Mouse (Mus musculus) thymus, postnatal 25 days (tissue): ENCODE measurements around the gene Catsperz.

Experiments
- DNase-seq: peaks from one replicate; pipeline ENCODE4 v3.0.0; 2022

Gene Catsperz

GRCm38 (mm10) chr19:6925307-6925573, at the start of gene Catsperz:
Gene Catsperz, minus strand, starts transcription at chr19:6925380.
- no peak for DNase-seq

GRCm38 (mm10) chr19:6974211-6975205, 49.3 kb upstream of the Catsperz start, which contains the start of gene Ppp1r14b:
Gene Ppp1r14b, plus strand, starts transcription at chr19:6974968.
- DNase-seq, result peak; percentile 84

GRCm38 (mm10) chr19:6973581-6974190, 48.5 kb upstream of the Catsperz start:
- DNase-seq, result no peak

- DNase-seq, result no peak
These were observed 47.2 kb upstream of the Catsperz start for GRCm38 (mm10) chr19:6972247-6972917.

- DNase-seq, result no peak
These were observed 46.5 kb upstream of the Catsperz start for GRCm38 (mm10) chr19:6971644-6972043.

- DNase-seq, result no peak
These were observed 45.4 kb upstream of the Catsperz start for GRCm38 (mm10) chr19:6970460-6971085.

GRCm38 (mm10) chr19:6969665-6970381, 44.6 kb upstream of the Catsperz start:
- DNase-seq, result peak; percentile 74

- no peak for DNase-seq
These were observed 44.1 kb upstream of the Catsperz start for GRCm38 (mm10) chr19:6969291-6969664.

GRCm38 (mm10) chr19:6968491-6969271, 43.5 kb upstream of the Catsperz start:
- peak; percentile 37 for DNase-seq

- no peak for DNase-seq
These were observed 31.3 kb upstream of the Catsperz start for GRCm38 (mm10) chr19:6956461-6956860.

- no peak for DNase-seq
These were observed 30.2 kb upstream of the Catsperz start for GRCm38 (mm10) chr19:6955424-6955823.

- DNase-seq, result peak; percentile 36
These were observed 28.9 kb upstream of the Catsperz start for GRCm38 (mm10) chr19:6954046-6954445.

GRCm38 (mm10) chr19:6952712-6953037, 27.5 kb upstream of the Catsperz start:
- peak; percentile 43 for DNase-seq

GRCm38 (mm10) chr19:6951994-6952711, 27.0 kb upstream of the Catsperz start:
- DNase-seq, result peak; percentile 58

- DNase-seq, result peak; percentile 85
These were observed 26.3 kb upstream of the Catsperz start for GRCm38 (mm10) chr19:6951381-6951968.

- peak; percentile 56 for DNase-seq
These were observed 25.5 kb upstream of the Catsperz start for GRCm38 (mm10) chr19:6950613-6951153.

- DNase-seq, result no peak
These were observed 24.8 kb upstream of the Catsperz start for GRCm38 (mm10) chr19:6949951-6950350.

GRCm38 (mm10) chr19:6949532-6949931, 24.4 kb upstream of the Catsperz start:
- no peak for DNase-seq

- DNase-seq, result no peak
These were observed 23.0 kb upstream of the Catsperz start for GRCm38 (mm10) chr19:6948186-6948585.

GRCm38 (mm10) chr19:6947742-6948141, 22.6 kb upstream of the Catsperz start:
- DNase-seq, result no peak
